Mouse (Mus musculus) liver, embryonic 14.5 days (tissue): ENCODE results near the gene Hes3. TPM values are rescaled to one million over a fixed set of nuclear protein-coding genes. Genes with fewer than 3 reads are reported as not detected.

ENCODE experiments used
- ATAC-seq: fragments of 200-750 bp; cut with Nextera tagmentation; 2 replicates; pipeline ENCODE4 v1.8.0; 2017; ENCODE audit warnings: moderate number of reproducible peaks, mild to moderate bottlenecking, moderate library complexity; ENCODE audit not compliant: insufficient read depth
- DNase-seq, 3 experiments: peaks; one replicate each; pipeline ENCODE4 v3.0.0-alpha.2; 2012 to 2013; ENCODE audit warnings: low read depth in 3 of 3, low spot score in 3 of 3
- H3K27ac ChIP-seq: fragments of 300-500 bp; sonication (generic); 2 replicates; pipeline ENCODE4 v1.5.1; 2014; ENCODE audit warnings: moderate library complexity, mild to moderate bottlenecking, control low read depth, inconsistent platforms
- H3K27me3 ChIP-seq: fragments of 300-500 bp; sonication (generic); 2 replicates; pipeline ENCODE4 v1.6.1; 2014; ENCODE audit warnings: mild to moderate bottlenecking, low read length, moderate library complexity; ENCODE audit not compliant: control insufficient read depth, insufficient read depth
- H3K36me3 ChIP-seq: fragments of 300-500 bp; sonication (generic); replicated peaks from 2 replicates; pipeline ENCODE4 v1.6.1; 2014; ENCODE audit warnings: low read depth; ENCODE audit not compliant: control insufficient read depth, insufficient read depth
- H3K4me1 ChIP-seq, 2 experiments: fragments of 200-500 bp in 1 of 2; fragments of 300-500 bp in 1 of 2; sonication (generic) in 1 of 2; replicated peaks; 2 replicates each; pipeline ENCODE4 v1.6.1; 2012 to 2014; ENCODE audit warnings: antibody characterized with exemption in 1 of 2, inconsistent platforms in 1 of 2, low read length in 1 of 2; ENCODE audit not compliant: control insufficient read depth in 2 of 2, insufficient read depth in 2 of 2
- H3K4me2 ChIP-seq: fragments of 300-500 bp; sonication (generic); 2 replicates; pipeline ENCODE4 v1.6.1; 2014; ENCODE audit warnings: low read depth, mild to moderate bottlenecking, control low read depth, moderate library complexity
- H3K4me3 ChIP-seq, 2 experiments: fragments of 200-500 bp in 1 of 2; fragments of 300-500 bp in 1 of 2; sonication (generic) in 1 of 2; 2 replicates each; pipeline ENCODE4 v1.5.1; 2012 to 2014; ENCODE audit warnings: low read depth in 2 of 2, low read length in 2 of 2, mild to moderate bottlenecking in 2 of 2, control low read depth in 1 of 2, inconsistent platforms in 1 of 2, moderate library complexity in 1 of 2; ENCODE audit not compliant: insufficient read depth in 1 of 2
- H3K9ac ChIP-seq: fragments of 300-500 bp; sonication (generic); replicated peaks from 2 replicates; pipeline ENCODE4 v1.6.1; 2014; ENCODE audit warnings: mild to moderate bottlenecking, control low read depth, moderate library complexity
- H3K9me3 ChIP-seq: fragments of 300-500 bp; sonication (generic); 2 replicates; pipeline ENCODE4 v1.6.1; 2016; ENCODE audit warnings: low read length, mixed read lengths; ENCODE audit not compliant: control insufficient read depth
- CTCF ChIP-seq: IDR thresholded peaks from 2 replicates; pipeline ENCODE4 v1.5.1; 2016; ENCODE audit warnings: antibody characterized with exemption, low read depth, control low read depth
- EP300 ChIP-seq: IDR thresholded peaks from 2 replicates; pipeline ENCODE4 v1.6.1; 2016; ENCODE audit warnings: antibody characterized with exemption, low read depth
- WGBS: fragments of 180-500 bp; shearing (Covaris S2); extraction: QIAGEN DNeasy Blood & Tissue Kit; methylation state at CpG from one replicate; pipeline ENCODE4 v1.1.7; 2014; ENCODE audit not compliant: insufficient replicate concordance; 5-methylcytosine and 5-hydroxymethylcytosine counted together
- polyA plus RNA-seq, 2 experiments: library from polyadenylated mRNA; depleted of rRNA in 1 of 2; stranded (reverse) in 1 of 2; unstranded in 1 of 2; fragments of >200 nt; fragmentation: Nextera tagmentation in 1 of 2; extraction: Ambion mirVana in 1 of 2; gene quantifications; 2 replicates each; pipeline versions ENCODE4 v1.2.1 to v1.2.3; 2012 to 2014

The Hes3 gene
- polyA plus RNA-seq, 2 experiments = not detected

DNA sequence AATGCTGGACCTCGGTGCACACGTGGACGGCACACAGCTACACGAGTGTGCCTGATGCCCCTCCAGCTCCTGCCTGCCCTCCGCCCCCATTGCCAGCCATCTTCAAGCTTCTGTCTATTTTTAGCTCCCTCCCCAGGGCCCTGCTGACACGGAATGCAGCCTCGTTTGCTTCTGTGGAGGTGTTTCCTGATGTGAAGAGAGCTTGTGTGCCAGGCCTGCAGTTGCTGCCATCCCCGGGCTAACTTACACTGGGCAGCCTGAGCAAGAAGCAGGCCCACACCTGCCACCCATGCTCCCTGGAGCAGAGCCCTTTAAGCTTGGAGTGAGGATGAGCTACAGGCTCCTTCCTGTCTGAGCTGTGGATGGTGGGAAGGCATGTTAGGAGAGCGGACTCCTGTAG, 29.3 kb downstream of the Hes3 start:
- WGBS = 62% methylated on average over 9 of the region's 9 CpGs
- Histone ChIP-seq H3K4me3 (no peak overlapping the region), H3K4me1 (peaks cover 17 to 18% of the 10 kb centered on the region in 2 experiments), H3K9me3 (no peaks in the 10 kb centered on the region), H3K27ac (no peak overlapping the region), H3K36me3 (no peaks in the 10 kb centered on the region), H3K27me3 (no peaks in the 10 kb centered on the region), H3K9ac (no peak overlapping the region), H3K4me2 (no peak overlapping the region)
- TF ChIP-seq EP300 = no peak
- TF ChIP-seq CTCF = no peak
- ATAC-seq (no peak), DNase-seq (no peak)

DNA sequence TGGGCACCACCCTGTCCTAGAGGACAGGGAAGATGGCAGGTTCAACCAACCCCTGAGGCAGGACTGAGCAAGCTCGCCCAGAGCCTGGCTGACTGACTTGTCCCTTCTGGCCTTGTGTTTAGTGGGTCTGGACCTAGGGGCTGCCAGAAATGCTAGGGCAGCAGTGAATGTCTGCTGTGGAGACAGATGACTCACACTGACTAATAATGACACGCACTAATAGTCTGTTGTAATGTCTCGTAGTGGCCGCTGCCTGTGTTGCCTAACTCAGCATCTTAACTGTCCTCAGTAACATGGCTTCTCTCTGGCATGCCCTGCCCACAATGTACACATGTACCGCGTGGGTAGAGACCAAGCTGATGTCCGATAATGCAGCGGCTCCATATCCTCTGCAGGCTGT, 31.0 kb downstream of the Hes3 start:
- no peak for ATAC-seq
- no peak overlapping the region for H3K4me2 ChIP-seq
- H3K27ac ChIP-seq = no peak overlapping the region
- no peak for DNase-seq
- H3K9ac ChIP-seq = no peak overlapping the region
- no peaks in the 10 kb centered on the region for H3K9me3 ChIP-seq
- H3K4me1 ChIP-seq = peaks cover 20 to 24% of the 10 kb centered on the region in 2 experiments
- no peaks in the 10 kb centered on the region for H3K27me3 ChIP-seq
- 81% methylated on average over 8 of the region's 8 CpGs for WGBS
- TF ChIP-seq EP300 (no peak), CTCF (no peak)
- no peaks in the 10 kb centered on the region for H3K36me3 ChIP-seq
- no peak overlapping the region for H3K4me3 ChIP-seq

DNA sequence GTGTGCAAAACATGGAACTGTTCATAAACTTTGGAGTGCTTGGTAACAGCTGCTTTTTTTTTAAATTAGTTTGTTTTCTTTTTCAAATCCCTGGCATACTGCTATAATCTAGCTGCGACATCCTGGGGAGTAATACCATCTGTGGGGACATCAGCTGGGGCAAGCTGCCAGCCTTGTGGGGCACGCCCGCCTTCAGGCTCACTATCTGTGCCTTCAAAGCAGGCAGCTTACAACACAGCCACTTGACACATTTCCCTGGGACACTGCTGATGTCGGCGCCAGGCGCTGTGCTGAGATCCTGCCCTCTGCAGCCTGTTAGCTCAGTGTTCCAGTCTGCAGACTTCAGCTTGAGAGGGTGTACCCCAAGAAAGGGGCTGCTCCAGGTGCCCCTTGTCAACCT, 34.4 kb downstream of the Hes3 start:
- Histone ChIP-seq H3K27me3 (no peaks in the 10 kb centered on the region), H3K4me3 (no peak overlapping the region), H3K36me3 (no peaks in the 10 kb centered on the region), H3K9me3 (no peaks in the 10 kb centered on the region), H3K9ac (no peak overlapping the region), H3K4me1 (peaks cover 6% of the 10 kb centered on the region in 2 experiments; a peak in 3 of 4 replicates), H3K27ac (no peak overlapping the region; the same call in 1 of the 2 replicates), H3K4me2 (peak overlapping the region; percentile 8; the same call in 1 of the 2 replicates)
- peak in 1 of 3 experiments; percentile 37 for DNase-seq
- 27% methylated on average over 6 of the region's 6 CpGs for WGBS
- TF ChIP-seq EP300 (peak; percentile 63), CTCF (no peak)
- peak; percentile 83 for ATAC-seq

DNA sequence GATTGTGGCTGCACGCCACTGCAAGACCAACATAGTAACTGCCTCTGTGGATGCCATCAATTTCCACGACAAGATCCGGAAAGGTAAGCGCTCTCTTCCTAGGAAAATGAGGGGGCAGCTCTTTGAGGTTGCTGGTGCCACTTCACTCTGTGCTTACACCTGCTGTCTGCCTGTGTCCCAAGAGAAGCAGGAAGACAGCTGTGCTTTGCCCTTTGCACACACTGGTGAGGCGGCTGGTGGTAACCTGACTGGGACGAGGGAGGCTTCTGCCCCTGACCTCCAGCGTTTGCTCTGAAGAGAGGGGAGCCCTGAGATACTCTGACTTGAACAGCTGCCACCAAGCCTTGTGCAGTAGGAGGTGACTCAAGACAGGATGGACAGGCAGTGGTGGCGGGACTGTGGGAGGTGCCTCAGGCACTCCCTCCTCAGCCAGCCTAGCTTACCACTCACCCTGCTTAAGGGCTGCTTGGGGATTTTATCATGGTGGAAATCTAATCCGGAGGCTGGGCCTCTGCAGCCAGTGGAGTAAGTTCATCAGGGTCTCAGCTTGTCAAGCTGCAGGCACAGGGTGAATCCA, 38.2 kb downstream of the Hes3 start:
- 70% methylated on average over 9 of the region's 9 CpGs for WGBS
- Histone ChIP-seq H3K27me3 (no peaks in the 10 kb centered on the region), H3K4me3 (no peak overlapping the region), H3K36me3 (no peaks in the 10 kb centered on the region), H3K4me2 (no peak overlapping the region), H3K9ac (no peak overlapping the region), H3K27ac (no peak overlapping the region), H3K9me3 (no peaks in the 10 kb centered on the region), H3K4me1 (peaks cover 6% of the 10 kb centered on the region in 2 experiments; a peak in 3 of 4 replicates)
- DNase-seq = no peak
- TF ChIP-seq CTCF (no peak), EP300 (no peak)
- no peak for ATAC-seq

DNA sequence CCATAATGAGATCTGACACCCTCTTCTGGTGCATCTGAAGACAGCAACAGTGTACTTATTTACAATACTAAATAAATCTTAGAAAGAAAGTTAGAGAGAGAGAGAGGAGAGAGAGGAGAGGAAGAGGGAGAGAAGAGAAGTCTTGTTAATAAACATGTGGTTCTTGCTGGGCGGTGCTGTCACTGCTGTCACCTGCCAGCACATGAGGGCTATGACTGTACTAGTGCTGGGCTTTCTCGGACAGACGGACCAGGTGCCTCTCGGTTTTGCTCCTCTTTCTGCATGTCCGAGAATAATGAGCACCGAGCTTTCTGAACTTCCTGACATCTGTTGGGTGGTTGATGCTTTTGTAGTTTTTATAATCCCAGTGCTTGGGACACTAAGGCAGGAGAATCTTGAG, 40.8 kb downstream of the Hes3 start:
- H3K4me1 ChIP-seq = no peaks in the 10 kb centered on the region
- H3K9ac ChIP-seq = no peak overlapping the region
- H3K27me3 ChIP-seq = no peaks in the 10 kb centered on the region
- TF ChIP-seq CTCF (no peak), EP300 (no peak)
- H3K4me2 ChIP-seq = no peak overlapping the region
- ATAC-seq (no peak), DNase-seq (no peak)
- WGBS = 62% methylated on average over 6 of the region's 6 CpGs
- H3K9me3 ChIP-seq = no peaks in the 10 kb centered on the region
- no peaks in the 10 kb centered on the region for H3K36me3 ChIP-seq
- no peak overlapping the region for H3K27ac ChIP-seq
- no peak overlapping the region for H3K4me3 ChIP-seq
